Mouse (Mus musculus) forebrain, embryonic 11.5 days (tissue): ENCODE results near the gene Cpne4. TPM values are rescaled to one million over a fixed set of nuclear protein-coding genes. Genes with fewer than 3 reads are reported as not detected.

Source experiments
- ATAC-seq: fragments of 200-750 bp; cut with Nextera tagmentation; replicated peaks from 2 replicates; pipeline ENCODE4 v1.8.0; 2017; ENCODE audit warnings: moderate TSS enrichment; ENCODE audit not compliant: low FRiP score
- DNase-seq: peaks from one replicate; pipeline ENCODE4 v3.0.0-alpha.2; 2017; ENCODE audit warnings: low spot score
- H3K27ac ChIP-seq: fragments of 300-500 bp; sonication (generic); 2 replicates; pipeline ENCODE4 v1.5.1; 2014; ENCODE audit warnings: low read depth, low read length
- H3K27me3 ChIP-seq: fragments of 300-500 bp; sonication (generic); 2 replicates; pipeline ENCODE4 v1.6.1; 2014; ENCODE audit warnings: mild to moderate bottlenecking, low read length, mixed read lengths; ENCODE audit not compliant: control insufficient read depth, insufficient read depth
- H3K36me3 ChIP-seq: fragments of 300-500 bp; sonication (generic); 2 replicates; pipeline ENCODE4 v1.6.1; 2014; ENCODE audit warnings: mild to moderate bottlenecking, low read length, moderate library complexity, mixed read lengths; ENCODE audit not compliant: control insufficient read depth, insufficient read depth
- H3K4me1 ChIP-seq: fragments of 300-500 bp; sonication (generic); replicated peaks from 2 replicates; pipeline ENCODE4 v1.6.1; 2014; ENCODE audit warnings: low read length, mixed read lengths; ENCODE audit not compliant: control insufficient read depth, insufficient read depth
- H3K4me2 ChIP-seq: fragments of 300-500 bp; sonication (generic); 2 replicates; pipeline ENCODE4 v1.6.1; 2014; ENCODE audit warnings: low read depth, mild to moderate bottlenecking, low read length, moderate library complexity, mixed read lengths; ENCODE audit not compliant: severe bottlenecking
- H3K4me3 ChIP-seq: fragments of 300-500 bp; sonication (generic); 2 replicates; pipeline ENCODE4 v1.5.1; 2014; ENCODE audit warnings: low read depth, low read length
- H3K9ac ChIP-seq: fragments of 300-500 bp; sonication (generic); 2 replicates; pipeline ENCODE4 v1.6.1; 2014; ENCODE audit warnings: low read length
- H3K9me3 ChIP-seq: fragments of 300-500 bp; sonication (generic); 2 replicates; pipeline ENCODE4 v1.6.1; 2016; ENCODE audit warnings: low read length, mixed read lengths; ENCODE audit not compliant: control insufficient read depth
- WGBS: fragments of 180-500 bp; shearing (Covaris S2); extraction: QIAGEN DNeasy Blood & Tissue Kit; methylation state at CpG from one replicate; pipeline ENCODE4 v1.1.7; 2014; 5-methylcytosine and 5-hydroxymethylcytosine counted together
- polyA plus RNA-seq: library from polyadenylated mRNA; unstranded; fragments of >200 nt; fragmentation: Nextera tagmentation; extraction: Ambion mirVana; gene quantifications from 2 replicates; pipeline ENCODE4 v1.2.1, GENCODE M21; 2014

The Cpne4 gene
- polyA plus RNA-seq, 1 experiment from 2014 or later: 0.25 TPM

DNA sequence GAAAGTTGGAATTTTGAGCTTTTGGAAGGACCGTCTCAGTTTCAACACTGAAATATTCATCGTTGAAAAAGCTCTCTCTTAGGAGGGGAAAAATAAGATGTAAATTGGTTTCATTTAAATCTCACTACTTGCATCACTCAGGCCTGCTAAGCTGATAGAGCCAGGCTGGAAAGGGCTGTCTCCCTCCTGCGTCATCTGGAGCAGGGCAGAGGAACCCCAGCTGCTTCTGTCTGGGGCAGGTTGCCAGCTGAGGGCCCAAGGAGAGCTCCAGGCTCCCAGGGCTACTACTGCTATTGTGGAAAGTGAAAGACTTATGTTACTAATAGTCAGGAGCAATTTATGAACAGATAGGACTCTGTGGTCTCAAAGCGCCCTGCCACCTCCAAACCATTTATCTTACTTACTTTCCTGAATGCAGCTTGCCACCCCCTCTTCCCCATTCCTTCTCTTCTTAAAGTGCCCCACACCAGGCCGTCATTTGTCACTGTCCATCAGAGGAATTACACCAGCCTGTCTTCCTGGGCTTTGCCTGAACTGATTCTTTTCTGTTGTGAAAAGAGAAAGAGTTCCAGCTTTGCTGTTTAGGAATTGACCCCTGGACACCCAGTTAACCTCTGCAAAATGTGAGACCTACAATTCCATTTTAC lies 99.4 kb downstream of the Cpne4 start:
- 79% methylated on average over 5 of the region's 5 CpGs for WGBS

DNA sequence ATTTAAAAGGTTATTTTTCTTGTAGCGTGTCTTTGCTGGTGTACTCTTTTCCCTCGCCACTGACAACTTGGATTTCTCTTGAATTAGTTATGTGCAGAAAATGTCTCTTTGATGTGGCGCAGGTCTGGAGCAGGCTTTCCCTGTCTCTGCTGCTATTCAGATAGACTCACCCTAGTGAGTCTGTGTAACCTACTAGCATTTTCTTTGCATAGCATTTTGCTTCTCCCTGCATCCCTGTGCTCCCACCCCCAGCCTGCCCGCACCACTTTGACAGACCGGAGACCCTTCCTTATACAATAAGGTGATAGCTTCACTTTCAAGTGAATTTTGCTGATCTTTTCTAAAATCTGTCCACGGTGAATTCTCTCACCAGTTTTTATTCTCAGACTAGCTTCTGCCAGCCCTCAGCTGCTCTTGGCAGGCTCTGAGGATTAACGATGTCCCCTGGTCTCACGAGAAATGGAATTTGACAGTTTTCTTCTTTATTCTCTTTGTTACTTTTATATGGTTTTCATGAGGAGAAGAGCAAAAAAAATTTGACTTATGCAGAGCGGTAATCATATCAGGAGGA lies 105.7 kb downstream of the Cpne4 start:
- H3K27me3 ChIP-seq: no peaks in the 10 kb centered on the region
- WGBS: 81% methylated on average over 9 of the region's 9 CpGs
- no peak overlapping the region for H3K9ac ChIP-seq
- H3K9me3 ChIP-seq: no peaks in the 10 kb centered on the region
- DNase-seq (no peak), ATAC-seq (no peak)
- no peak overlapping the region for H3K27ac ChIP-seq
- H3K4me3 ChIP-seq: no peak overlapping the region
- H3K4me2 ChIP-seq: no peak overlapping the region
- H3K36me3 ChIP-seq: no peaks in the 10 kb centered on the region
- H3K4me1 ChIP-seq: no peaks in the 10 kb centered on the region

More for the DNA sequence above, 99.4 kb downstream of the Cpne4 start:
- Histone ChIP-seq H3K4me1 (no peaks in the 10 kb centered on the region), H3K9me3 (no peaks in the 10 kb centered on the region), H3K36me3 (no peaks in the 10 kb centered on the region), H3K27ac (no peak overlapping the region), H3K4me2 (no peak overlapping the region), H3K4me3 (no peak overlapping the region), H3K9ac (no peak overlapping the region), H3K27me3 (no peaks in the 10 kb centered on the region)
- DNase-seq (no peak), ATAC-seq (no peak)

GRCm38 (mm10) chr9:104659758-104660157 lies 112.7 kb downstream of the Cpne4 start:
- ATAC-seq: no peak
- no peak overlapping the region for H3K4me3 ChIP-seq
- H3K27me3 ChIP-seq: no peaks in the 10 kb centered on the region
- no peak for DNase-seq
- H3K9me3 ChIP-seq: no peaks in the 10 kb centered on the region
- no peaks in the 10 kb centered on the region for H3K36me3 ChIP-seq
- no peaks in the 10 kb centered on the region for H3K4me1 ChIP-seq
- H3K4me2 ChIP-seq: no peak overlapping the region
- 77% methylated on average over 4 of the region's 4 CpGs for WGBS
- H3K27ac ChIP-seq: no peak overlapping the region
- H3K9ac ChIP-seq: no peak overlapping the region

DNA sequence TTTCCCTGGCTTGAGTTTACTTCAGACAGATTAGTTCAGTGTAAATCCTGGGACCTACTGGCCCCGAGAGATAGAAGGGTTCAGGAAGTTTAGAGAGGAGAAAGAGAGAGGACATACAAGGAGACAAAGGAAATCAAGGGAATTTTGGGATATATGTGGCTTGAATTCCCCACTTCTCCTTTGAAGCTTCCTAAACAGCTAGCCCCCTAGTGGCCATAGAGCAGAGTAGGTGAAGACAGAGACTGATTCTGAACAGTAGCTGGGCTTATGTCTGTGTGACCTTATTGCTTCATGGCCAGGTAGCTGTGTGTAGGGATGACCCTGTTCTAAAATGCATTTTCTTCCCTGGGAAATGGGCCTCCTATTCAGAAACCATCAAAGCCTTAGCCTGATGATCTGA lies 129.6 kb downstream of the Cpne4 start:
- H3K4me3 ChIP-seq: no peak overlapping the region
- H3K4me1 ChIP-seq: no peaks in the 10 kb centered on the region
- no peaks in the 10 kb centered on the region for H3K9me3 ChIP-seq
- DNase-seq (no peak), ATAC-seq (no peak)
- H3K27me3 ChIP-seq: no peaks in the 10 kb centered on the region
- no peak overlapping the region for H3K4me2 ChIP-seq
- no peak overlapping the region for H3K9ac ChIP-seq
- no peaks in the 10 kb centered on the region for H3K36me3 ChIP-seq
- 45% methylated on average over 1 of the region's 1 CpGs for WGBS
- H3K27ac ChIP-seq: no peak overlapping the region

DNA sequence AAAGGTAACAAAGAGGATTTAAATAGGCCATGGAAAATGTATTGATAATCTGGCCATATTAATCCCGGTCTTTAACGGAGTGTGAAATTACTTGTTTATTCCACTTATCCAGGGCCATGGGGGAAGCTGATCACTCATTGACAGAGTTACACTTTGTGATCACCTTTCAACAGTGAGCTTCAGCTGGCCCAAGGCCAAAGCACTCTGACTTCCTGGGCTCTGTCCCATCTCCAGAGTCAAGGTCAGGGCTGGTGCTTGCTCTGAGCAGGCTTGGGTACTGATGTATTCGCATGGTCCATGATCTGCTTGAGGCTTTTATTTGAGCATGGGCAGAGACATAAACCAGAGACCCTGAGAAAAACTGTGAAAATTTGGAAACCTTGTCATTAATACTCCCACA lies 131.5 kb downstream of the Cpne4 start:
- DNase-seq (no peak), ATAC-seq (no peak)
- no peaks in the 10 kb centered on the region for H3K9me3 ChIP-seq
- H3K4me1 ChIP-seq: no peaks in the 10 kb centered on the region
- no peak overlapping the region for H3K4me2 ChIP-seq
- H3K9ac ChIP-seq: no peak overlapping the region
- H3K36me3 ChIP-seq: no peaks in the 10 kb centered on the region
- H3K27me3 ChIP-seq: no peaks in the 10 kb centered on the region
- whole genome bisulfite sequencing: 79% methylated on average over 3 of the region's 3 CpGs
- H3K4me3 ChIP-seq: no peak overlapping the region
- no peak overlapping the region for H3K27ac ChIP-seq

DNA sequence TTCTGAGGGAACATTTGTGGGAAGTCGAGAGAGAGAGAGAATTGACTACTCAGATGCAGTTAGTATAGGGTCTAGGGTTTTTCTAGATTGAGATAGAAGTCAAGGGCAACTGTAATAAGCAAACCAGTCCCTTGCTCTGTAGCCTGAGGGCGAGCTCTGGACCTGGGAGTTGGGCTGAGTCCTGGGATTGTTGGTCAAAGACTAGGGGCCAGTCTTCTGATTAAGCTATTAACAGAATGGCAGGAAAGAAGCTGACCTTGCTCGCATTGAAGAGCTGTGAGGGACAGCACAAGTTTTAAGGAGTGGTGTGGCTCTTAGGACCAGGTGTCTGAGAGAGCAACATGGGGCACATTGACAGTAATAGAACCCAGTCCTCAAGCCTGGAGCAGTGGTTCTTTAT lies 140.0 kb downstream of the Cpne4 start:
- H3K4me3 ChIP-seq: no peak overlapping the region
- no peaks in the 10 kb centered on the region for H3K9me3 ChIP-seq
- WGBS: 68% methylated on average over 3 of the region's 3 CpGs

GRCm38 (mm10) chr9:104693145-104693544 lies 146.1 kb downstream of the Cpne4 start:
- ATAC-seq (no peak), DNase-seq (no peak)
- H3K27me3 ChIP-seq: no peaks in the 10 kb centered on the region
- H3K9ac ChIP-seq: no peak overlapping the region
- no peak overlapping the region for H3K4me3 ChIP-seq
- no peak overlapping the region for H3K27ac ChIP-seq
- no peak overlapping the region for H3K4me2 ChIP-seq
- H3K9me3 ChIP-seq: no peaks in the 10 kb centered on the region
- no peaks in the 10 kb centered on the region for H3K36me3 ChIP-seq
- no peaks in the 10 kb centered on the region for H3K4me1 ChIP-seq
- 61% methylated on average over 2 of the region's 2 CpGs for WGBS

More for the DNA sequence above, 140.0 kb downstream of the Cpne4 start:
- no peak for DNase-seq
- H3K4me2 ChIP-seq: no peak overlapping the region
- ATAC-seq: no peak
- no peak overlapping the region for H3K9ac ChIP-seq
- no peak overlapping the region for H3K27ac ChIP-seq
- H3K27me3 ChIP-seq: no peaks in the 10 kb centered on the region
- no peaks in the 10 kb centered on the region for H3K36me3 ChIP-seq
- H3K4me1 ChIP-seq: no peaks in the 10 kb centered on the region

DNA sequence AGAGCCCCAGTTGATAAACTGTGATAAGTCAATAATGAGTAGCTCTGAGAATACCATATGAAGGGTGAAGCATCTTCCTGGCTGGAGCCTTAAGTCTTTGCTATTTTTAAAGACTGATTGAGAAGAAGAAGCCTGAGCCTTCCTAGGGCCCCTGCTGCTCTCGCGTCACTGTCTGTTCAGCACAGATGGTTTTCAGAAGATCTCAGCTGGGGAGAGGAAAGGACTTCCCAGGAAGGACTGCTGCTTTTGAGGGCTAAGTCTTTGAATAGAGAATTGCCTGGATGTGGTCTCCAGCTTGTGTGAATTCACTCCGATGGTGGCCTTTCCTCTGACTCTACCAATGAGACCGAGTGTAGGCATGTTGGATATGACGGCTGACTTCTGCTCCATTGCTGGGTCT lies 163.7 kb downstream of the Cpne4 start:
- Histone ChIP-seq H3K27ac (no peak overlapping the region), H3K9ac (no peak overlapping the region), H3K27me3 (no peaks in the 10 kb centered on the region), H3K9me3 (no peaks in the 10 kb centered on the region), H3K36me3 (no peaks in the 10 kb centered on the region), H3K4me1 (no peaks in the 10 kb centered on the region), H3K4me3 (no peak overlapping the region), H3K4me2 (no peak overlapping the region)
- DNase-seq (no peak), ATAC-seq (no peak)
- 89% methylated on average over 5 of the region's 5 CpGs for WGBS

DNA sequence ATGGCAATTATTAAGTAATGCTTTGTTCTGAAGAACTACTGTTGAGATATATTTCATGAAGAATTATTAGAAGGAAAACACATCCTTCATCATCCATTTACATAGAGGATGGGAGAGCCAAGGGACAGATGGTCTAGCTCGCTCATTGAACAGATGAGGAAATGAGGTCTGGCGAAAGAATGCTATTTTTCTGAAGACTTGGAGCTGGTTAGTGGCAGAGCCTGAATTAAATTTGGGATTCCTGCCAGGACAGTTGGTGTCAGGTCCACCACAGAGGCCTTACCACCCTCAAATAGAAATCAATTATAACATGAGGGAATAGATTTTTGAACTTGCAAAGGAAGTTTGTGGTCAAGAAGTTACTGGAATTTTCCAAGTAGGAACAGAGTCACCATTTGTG lies 178.2 kb downstream of the Cpne4 start:
- ATAC-seq (no peak), DNase-seq (no peak)
- no peaks in the 10 kb centered on the region for H3K27me3 ChIP-seq
- no peak overlapping the region for H3K4me2 ChIP-seq
- H3K9me3 ChIP-seq: no peaks in the 10 kb centered on the region
- no peaks in the 10 kb centered on the region for H3K36me3 ChIP-seq
- H3K4me1 ChIP-seq: no peaks in the 10 kb centered on the region
- no peak overlapping the region for H3K27ac ChIP-seq
- WGBS: 94% methylated on average over 2 of the region's 2 CpGs
- no peak overlapping the region for H3K4me3 ChIP-seq
- no peak overlapping the region for H3K9ac ChIP-seq
